Mouse (Mus musculus): ENCODE measurements around the gene Stat1. TPM values are rescaled to one million over a fixed set of nuclear protein-coding genes. Genes with fewer than 3 reads are reported as not detected.

Stat1 gene
- polyA plus RNA-seq, 1 experiment from 2014 or later: 20.3 TPM

- no peak for ATAC-seq (ENCODE audit: low FRiP score, low read depth)
- Histone ChIP-seq H3K4me2 (replicated peaks) (no peak overlapping the region), H3K9ac (no peak overlapping the region), H3K27me3 (no peaks in the 10 kb centered on the region), H3K36me3 (peaks cover 46% of the 10 kb centered on the region), H3K9me3 (no peaks in the 10 kb centered on the region), H3K4me1 (no peaks in the 10 kb centered on the region), H3K27ac (no peak overlapping the region), H3K4me3 (no peak overlapping the region)
- WGBS: 84% methylated on average over 9 of the region's 9 CpGs
Observed at GRCm38 (mm10) chr1:52140534-52140933, 21.3 kb downstream of the Stat1 start.

- no peak overlapping the region for H3K9ac ChIP-seq
- no peak for ATAC-seq (ENCODE audit: low FRiP score, low read depth)
- no peaks in the 10 kb centered on the region for H3K9me3 ChIP-seq
- no peaks in the 10 kb centered on the region for H3K4me1 ChIP-seq
- peaks cover 46% of the 10 kb centered on the region for H3K36me3 ChIP-seq
- no peak overlapping the region for H3K4me3 ChIP-seq
- H3K4me2 ChIP-seq (replicated peaks): no peak overlapping the region
- H3K27me3 ChIP-seq: no peaks in the 10 kb centered on the region
- WGBS: 61% methylated on average over 3 of the region's 3 CpGs
- H3K27ac ChIP-seq: no peak overlapping the region
Observed at GRCm38 (mm10) chr1:52141482-52141881, 22.2 kb downstream of the Stat1 start.

GRCm38 (mm10) chr1:52142117-52142516 lies 22.9 kb downstream of the Stat1 start:
- Histone ChIP-seq H3K27me3 (no peaks in the 10 kb centered on the region), H3K4me3 (no peak overlapping the region), H3K4me1 (peaks cover 4% of the 10 kb centered on the region; the same call in 1 of the 2 replicates), H3K9me3 (no peaks in the 10 kb centered on the region), H3K27ac (no peak overlapping the region), H3K9ac (no peak overlapping the region), H3K36me3 (peaks cover 46% of the 10 kb centered on the region), H3K4me2 (replicated peaks) (no peak overlapping the region)
- no peak for ATAC-seq (ENCODE audit: low FRiP score, low read depth)
- 71% methylated on average over 4 of the region's 4 CpGs for WGBS

DNA sequence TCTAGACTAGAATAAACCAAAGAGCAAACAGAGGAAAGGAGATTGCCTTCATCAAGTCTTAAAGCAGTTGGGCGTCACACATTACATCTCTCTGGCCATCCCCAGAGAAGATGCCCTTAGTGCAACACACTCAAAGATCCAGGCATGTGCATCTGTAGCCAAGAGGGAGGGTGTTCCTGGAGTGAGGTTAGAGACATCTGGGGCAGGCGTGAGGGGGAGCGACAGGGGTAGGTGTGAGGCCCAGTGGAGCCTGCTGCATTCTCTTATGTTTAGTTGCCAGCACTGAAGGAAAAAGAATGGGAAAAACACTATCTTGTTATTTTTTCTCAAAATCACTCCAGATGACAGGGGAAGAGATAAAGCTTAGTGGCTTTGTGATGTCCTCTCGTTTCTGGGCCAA lies 24.0 kb downstream of the Stat1 start:
- Histone ChIP-seq H3K4me1 (peaks cover 10% of the 10 kb centered on the region), H3K9ac (no peak overlapping the region), H3K9me3 (no peaks in the 10 kb centered on the region), H3K27me3 (no peaks in the 10 kb centered on the region), H3K27ac (no peak overlapping the region), H3K4me3 (no peak overlapping the region), H3K36me3 (peaks cover 35% of the 10 kb centered on the region), H3K4me2 (replicated peaks) (no peak overlapping the region)
- no peak for ATAC-seq (ENCODE audit: low FRiP score, low read depth)
- WGBS: 67% methylated on average over 4 of the region's 4 CpGs

GRCm38 (mm10) chr1:52143596-52144156 lies 24.4 kb downstream of the Stat1 start:
- Histone ChIP-seq H3K4me2 (replicated peaks) (no peak overlapping the region), H3K36me3 (peaks cover 33% of the 10 kb centered on the region), H3K9me3 (no peaks in the 10 kb centered on the region), H3K27me3 (no peaks in the 10 kb centered on the region), H3K4me1 (peaks cover 14% of the 10 kb centered on the region), H3K27ac (no peak overlapping the region), H3K9ac (no peak overlapping the region), H3K4me3 (no peak overlapping the region)
- ATAC-seq (ENCODE audit: low FRiP score, low read depth): no peak
- 82% methylated on average over 7 of the region's 7 CpGs for WGBS

GRCm38 (mm10) chr1:52144907-52145306 lies 25.7 kb downstream of the Stat1 start:
- Histone ChIP-seq H3K27me3 (no peaks in the 10 kb centered on the region), H3K4me2 (replicated peaks) (no peak overlapping the region), H3K4me1 (peaks cover 21% of the 10 kb centered on the region), H3K9me3 (no peaks in the 10 kb centered on the region), H3K36me3 (peaks cover 25% of the 10 kb centered on the region; the same call in 1 of the 2 replicates), H3K9ac (no peak overlapping the region), H3K27ac (no peak overlapping the region), H3K4me3 (no peak overlapping the region)
- WGBS: 80% methylated on average over 10 of the region's 10 CpGs
- ATAC-seq (ENCODE audit: low FRiP score, low read depth): no peak

DNA sequence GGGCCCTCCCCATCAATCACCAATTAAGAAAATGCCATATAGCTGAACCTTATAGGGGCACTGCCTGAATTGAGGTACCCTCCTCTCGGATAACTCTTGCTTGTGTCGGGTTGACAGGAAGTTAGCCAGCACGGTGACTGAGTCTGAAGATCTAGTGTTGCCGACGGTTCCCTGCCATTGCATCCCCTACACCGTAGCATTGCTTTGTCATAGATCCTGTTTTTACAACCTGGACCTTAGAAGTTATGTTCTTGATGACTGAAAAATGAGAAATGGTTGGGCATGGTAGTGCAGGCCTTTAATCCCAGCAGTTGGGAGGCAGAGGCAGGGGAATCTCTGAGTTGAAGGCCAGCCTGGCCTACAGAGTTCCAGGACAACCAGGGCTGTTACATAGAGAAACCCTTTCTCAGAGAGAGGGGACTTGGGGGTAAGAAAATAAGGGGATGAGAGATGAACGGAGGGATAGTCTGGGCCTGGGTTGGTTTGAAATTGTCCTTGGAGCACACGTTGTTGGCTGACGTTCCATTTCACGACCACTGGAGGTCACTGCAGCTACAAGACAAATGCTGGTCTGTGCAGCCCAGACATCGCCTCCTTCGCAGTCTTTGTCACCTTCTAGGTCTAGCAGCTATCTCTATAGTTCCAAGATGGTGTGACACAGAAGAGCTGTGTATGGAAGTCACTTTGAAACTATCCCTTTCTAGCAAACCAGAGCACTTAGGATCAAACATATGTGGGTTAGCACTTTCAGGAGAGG lies 27.2 kb downstream of the Stat1 start:
- peak; percentile 68; the same call in 1 of the 2 replicates for ATAC-seq (ENCODE audit: low FRiP score, low read depth)
- Histone ChIP-seq H3K9me3 (no peaks in the 10 kb centered on the region), H3K4me2 (replicated peaks) (no peak overlapping the region), H3K4me3 (no peak overlapping the region), H3K27ac (no peak overlapping the region), H3K36me3 (peaks cover 23% of the 10 kb centered on the region), H3K9ac (no peak overlapping the region), H3K27me3 (no peaks in the 10 kb centered on the region), H3K4me1 (peaks cover 32% of the 10 kb centered on the region)
- WGBS: 50% methylated on average over 12 of the region's 12 CpGs

GRCm38 (mm10) chr1:52147431-52147830 lies 28.2 kb downstream of the Stat1 start:
- no peak overlapping the region for H3K9ac ChIP-seq
- WGBS: 70% methylated on average over 2 of the region's 2 CpGs
- H3K4me1 ChIP-seq: peaks cover 32% of the 10 kb centered on the region
- H3K9me3 ChIP-seq: no peaks in the 10 kb centered on the region
- no peak overlapping the region for H3K4me2 ChIP-seq (replicated peaks)
- H3K27me3 ChIP-seq: no peaks in the 10 kb centered on the region
- peaks cover 31% of the 10 kb centered on the region for H3K36me3 ChIP-seq
- no peak for ATAC-seq (ENCODE audit: low FRiP score, low read depth)
- no peak overlapping the region for H3K4me3 ChIP-seq
- no peak overlapping the region for H3K27ac ChIP-seq

- Histone ChIP-seq H3K4me3 (no peak overlapping the region), H3K9me3 (no peaks in the 10 kb centered on the region), H3K36me3 (peaks cover 30% of the 10 kb centered on the region), H3K27me3 (no peaks in the 10 kb centered on the region), H3K9ac (no peak overlapping the region), H3K4me1 (peaks cover 32% of the 10 kb centered on the region), H3K27ac (no peak overlapping the region), H3K4me2 (replicated peaks) (no peak overlapping the region)
- WGBS: 47% methylated on average over 7 of the region's 7 CpGs
- ATAC-seq (ENCODE audit: low FRiP score, low read depth): no peak
Observed at GRCm38 (mm10) chr1:52148178-52148577, 28.9 kb downstream of the Stat1 start.

GRCm38 (mm10) chr1:52148696-52149095 lies 29.5 kb downstream of the Stat1 start:
- Histone ChIP-seq H3K27me3 (no peaks in the 10 kb centered on the region), H3K9ac (no peak overlapping the region), H3K9me3 (no peaks in the 10 kb centered on the region), H3K4me2 (replicated peaks) (no peak overlapping the region), H3K36me3 (peaks cover 30% of the 10 kb centered on the region), H3K27ac (no peak overlapping the region), H3K4me3 (no peak overlapping the region), H3K4me1 (peaks cover 32% of the 10 kb centered on the region)
- no peak for ATAC-seq (ENCODE audit: low FRiP score, low read depth)
- 69% methylated on average over 7 of the region's 7 CpGs for WGBS

GRCm38 (mm10) chr1:52149934-52150346 lies 30.7 kb downstream of the Stat1 start:
- ATAC-seq (ENCODE audit: low FRiP score, low read depth): peak; percentile 58
- Histone ChIP-seq H3K4me2 (replicated peaks) (no peak overlapping the region), H3K4me3 (no peak overlapping the region), H3K9ac (no peak overlapping the region), H3K36me3 (peaks cover 29% of the 10 kb centered on the region), H3K9me3 (no peaks in the 10 kb centered on the region), H3K27ac (no peak overlapping the region), H3K27me3 (no peaks in the 10 kb centered on the region), H3K4me1 (peaks cover 32% of the 10 kb centered on the region)
- WGBS: 39% methylated on average over 9 of the region's 9 CpGs

DNA sequence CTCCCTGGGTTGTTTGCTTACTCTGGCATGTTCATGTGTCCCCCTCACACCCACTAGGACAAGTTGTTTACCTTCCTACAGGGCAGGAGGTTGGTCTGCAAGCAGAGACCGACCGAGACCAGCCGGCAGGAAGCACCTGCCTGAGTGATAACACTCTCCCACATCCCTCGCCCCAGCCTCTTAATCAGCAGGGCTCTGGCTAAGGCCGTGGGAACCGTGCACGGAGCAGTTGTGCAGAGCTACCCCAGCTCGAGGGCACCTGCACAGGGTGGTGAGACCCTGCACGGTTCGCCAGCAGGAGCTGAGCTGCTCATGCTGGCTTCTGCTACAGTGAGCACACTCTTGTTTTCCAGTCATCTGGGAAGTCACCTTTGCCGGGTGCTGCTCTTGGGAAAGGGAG lies 31.4 kb downstream of the Stat1 start:
- 36% methylated on average over 11 of the region's 11 CpGs for WGBS
- H3K4me3 ChIP-seq: no peak overlapping the region
- H3K36me3 ChIP-seq: peaks cover 25% of the 10 kb centered on the region
- H3K9me3 ChIP-seq: no peaks in the 10 kb centered on the region
- no peak for ATAC-seq (ENCODE audit: low FRiP score, low read depth)
- no peak overlapping the region for H3K27ac ChIP-seq
- no peak overlapping the region for H3K9ac ChIP-seq
- H3K4me2 ChIP-seq (replicated peaks): no peak overlapping the region
- H3K4me1 ChIP-seq: peaks cover 32% of the 10 kb centered on the region
- H3K27me3 ChIP-seq: no peaks in the 10 kb centered on the region

DNA sequence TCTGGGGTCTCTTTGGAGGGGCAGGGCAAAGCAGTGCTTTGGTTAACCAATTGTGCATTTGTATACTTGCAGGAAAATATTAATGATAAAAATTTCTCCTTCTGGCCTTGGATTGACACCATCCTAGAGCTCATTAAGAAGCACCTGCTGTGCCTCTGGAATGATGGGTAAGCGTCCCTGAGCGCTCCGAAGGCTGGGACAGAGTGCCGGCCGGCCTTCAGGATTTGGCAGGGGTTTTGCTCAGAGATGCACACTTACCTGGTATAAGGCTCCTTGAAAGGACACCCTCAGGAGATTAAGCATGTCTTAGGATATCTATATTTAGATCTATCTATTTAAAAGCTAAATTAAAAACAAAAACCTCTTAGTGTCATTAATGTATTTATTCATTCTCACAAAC lies 31.9 kb downstream of the Stat1 start:
- 91% methylated on average over 5 of the region's 5 CpGs for WGBS
- no peak overlapping the region for H3K4me2 ChIP-seq (replicated peaks)
- H3K27ac ChIP-seq: no peak overlapping the region
- H3K4me3 ChIP-seq: no peak overlapping the region
- no peaks in the 10 kb centered on the region for H3K27me3 ChIP-seq
- no peak for ATAC-seq (ENCODE audit: low FRiP score, low read depth)
- peaks cover 25% of the 10 kb centered on the region for H3K36me3 ChIP-seq
- no peak overlapping the region for H3K9ac ChIP-seq
- H3K9me3 ChIP-seq: no peaks in the 10 kb centered on the region
- H3K4me1 ChIP-seq: peaks cover 32% of the 10 kb centered on the region
